ENCODE assay signal across 15 mouse cellular contexts in genomic region chr7:119420730-119421129, GRCm38 (mm10). TPM values are rescaled to one million over a fixed set of nuclear protein-coding genes. Genes with fewer than 3 reads are reported as not detected.
DNase-seq lines count a peak whose midpoint lies in the region; ATAC-seq and TF ChIP-seq lines count a peak whose summit lies in the region.
"Had no signal": no experiment of that assay in that cellular context is flagged by ENCODE, and none has a peak within 500 bp of the region (broad histone marks: within the 10 kb centered on the region; RNA-seq: fewer than 3 reads in every experiment).

No protein-coding gene starts in this region.

- H3K36me3 ChIP-seq in hindbrain, embryonic 14.5 days (replicated peaks; ENCODE audit: control insufficient read depth, insufficient read depth) = no peaks in the 10 kb centered on the region
- no peaks in the 10 kb centered on the region for H3K36me3 ChIP-seq in midbrain, postnatal 0 days (ENCODE audit: insufficient read depth, low read length)

- WGBS in hindbrain, embryonic 14.5 days = 0% methylated on average over 2 of the region's 2 CpGs
- WGBS in midbrain, postnatal 0 days = 0% methylated on average over 2 of the region's 2 CpGs

- TF ChIP-seq CTCF in midbrain, postnatal 0 days (IDR thresholded peaks at IDR 0.05) = no peak

- peak overlapping the region; percentile 18; the same call in 1 of the 2 replicates for H3K27ac ChIP-seq in hindbrain, embryonic 14.5 days
- no peak overlapping the region for H3K27ac ChIP-seq in midbrain, postnatal 0 days (ENCODE audit: low read depth, low read length)
- H3K27ac ChIP-seq: layer of hippocampus, adult 2 months had no signal

- H3K4me1 ChIP-seq in hindbrain, embryonic 14.5 days (replicated peaks; ENCODE audit: control insufficient read depth, insufficient read depth, low read length) = peaks cover 13% of the 10 kb centered on the region
- peaks cover 7% of the 10 kb centered on the region; the same call in 1 of the 2 replicates for H3K4me1 ChIP-seq in midbrain, postnatal 0 days (ENCODE audit: insufficient read depth, low read length)

- intact Hi-C loops in gastrocnemius, postnatal 14 days (cut with DNase I; ENCODE audit: low total_unique reads) = no loop called here

- DNase-seq in frontal cortex, postnatal 14 days (ENCODE audit: low spot score in 2 of 2) = peak; percentile 4 to 6
- peak; percentile 33 for DNase-seq in embryo, embryonic 11 days
- peak; percentile 63 for DNase-seq in hindbrain, embryonic 14.5 days (ENCODE audit: low spot score)
- DNase-seq in midbrain, postnatal 0 days (ENCODE audit: low spot score) = peak; percentile 70
- no peak for DNase-seq in gastrocnemius, postnatal 14 days
- DNase-seq in c-Kit-positive CD71-positive TER-119-positive erythroid progenitor cells, embryonic 14.5 days (ENCODE audit: low spot score) = no peak
- DNase-seq in testis, postnatal 10 days (ENCODE audit: low spot score) = no peak
- DNase-seq: adrenal gland, postnatal 36 days; heart, adult 18-20 months; lung, postnatal 10 days; thymus, postnatal 36 days had no signal

- no peak for ATAC-seq in frontal cortex, adult (ENCODE audit: low TSS enrichment)
- peak; percentile 90 for ATAC-seq in hindbrain, embryonic 14.5 days (ENCODE audit: low FRiP score)
- 0 out of 2 replicates have a peak, but pooled peaks have one; percentile 49 for ATAC-seq in midbrain, postnatal 0 days (ENCODE audit: low FRiP score)

- H3K4me3 ChIP-seq in hindbrain, embryonic 14.5 days (replicated peaks; ENCODE audit: low read length) = no peak overlapping the region
- no peak overlapping the region for H3K4me3 ChIP-seq in midbrain, postnatal 0 days (ENCODE audit: low read depth, low read length)
- H3K4me3 ChIP-seq: layer of hippocampus, adult 2 months had no signal

- no peaks in the 10 kb centered on the region for H3K9me3 ChIP-seq in hindbrain, embryonic 14.5 days (ENCODE audit: control insufficient read depth, low read length)
- H3K9me3 ChIP-seq in midbrain, postnatal 0 days (ENCODE audit: low read length) = no peaks in the 10 kb centered on the region

- H3K9ac ChIP-seq in hindbrain, embryonic 14.5 days = no peak overlapping the region
- H3K9ac ChIP-seq in midbrain, postnatal 0 days (replicated peaks; ENCODE audit: low read length, poor library complexity, severe bottlenecking) = no peak overlapping the region

- no peaks in the 10 kb centered on the region for H3K27me3 ChIP-seq in hindbrain, embryonic 14.5 days (ENCODE audit: control insufficient read depth, insufficient read depth, low read length)
- no peaks in the 10 kb centered on the region for H3K27me3 ChIP-seq in midbrain, postnatal 0 days (ENCODE audit: insufficient read depth, low read length)

- no peak overlapping the region for H3K4me2 ChIP-seq in hindbrain, embryonic 14.5 days (replicated peaks)
- no peak overlapping the region for H3K4me2 ChIP-seq in midbrain, postnatal 0 days (ENCODE audit: low read depth, low read length, poor library complexity, severe bottlenecking)

RNA-seq across cellular contexts. Expression of gene Gp2, which starts 38.4 kb away (rescaled TPM):
- not detected in 2 replicates for polyA plus RNA-seq in hindbrain, embryonic 14.5 days (2014; fragmentation: Nextera tagmentation; extraction: Ambion mirVana)
- total RNA-seq in midbrain, postnatal 0 days (2014; rRNA removed) = not detected in 2 replicates
- polyA plus RNA-seq in midbrain, postnatal 0 days (2015; fragmentation: Nextera tagmentation; extraction: Ambion mirVana) = not detected in 2 replicates
- not detected for total RNA-seq in gastrocnemius, postnatal 14 days (2021)
- total RNA-seq: adrenal gland, postnatal 36 days; layer of hippocampus, adult 2 months had no signal
- polyA plus RNA-seq: C2C12; limb, embryonic 14.5 days had no signal

RNA-seq across cellular contexts. Expression of gene Umod, which starts 58.4 kb away (rescaled TPM):
- polyA plus RNA-seq in hindbrain, embryonic 14.5 days (2014; fragmentation: Nextera tagmentation; extraction: Ambion mirVana) = not detected in 2 replicates
- total RNA-seq in midbrain, postnatal 0 days (2014; rRNA removed) = not detected in 2 replicates
- not detected in 2 replicates for polyA plus RNA-seq in midbrain, postnatal 0 days (2015; fragmentation: Nextera tagmentation; extraction: Ambion mirVana)
- total RNA-seq in gastrocnemius, postnatal 14 days (2021) = not detected
- total RNA-seq: adrenal gland, postnatal 36 days; heart, adult 18-20 months; layer of hippocampus, adult 2 months had no signal
- polyA plus RNA-seq: C2C12; limb, embryonic 14.5 days had no signal

Comparison
In these comparisons a context has a peak if more than half of its experiments do, and no peak if none do; other contexts are left out.
1. DNase-seq: peak in frontal cortex, postnatal 14 days (2 of 2), embryo, embryonic 11 days (single experiment), hindbrain, embryonic 14.5 days (single experiment) and midbrain, postnatal 0 days (single experiment); none in gastrocnemius, postnatal 14 days (single experiment), c-Kit-positive CD71-positive TER-119-positive erythroid progenitor cells, embryonic 14.5 days (single experiment) and testis, postnatal 10 days (single experiment).